In the genomic region with DNA sequence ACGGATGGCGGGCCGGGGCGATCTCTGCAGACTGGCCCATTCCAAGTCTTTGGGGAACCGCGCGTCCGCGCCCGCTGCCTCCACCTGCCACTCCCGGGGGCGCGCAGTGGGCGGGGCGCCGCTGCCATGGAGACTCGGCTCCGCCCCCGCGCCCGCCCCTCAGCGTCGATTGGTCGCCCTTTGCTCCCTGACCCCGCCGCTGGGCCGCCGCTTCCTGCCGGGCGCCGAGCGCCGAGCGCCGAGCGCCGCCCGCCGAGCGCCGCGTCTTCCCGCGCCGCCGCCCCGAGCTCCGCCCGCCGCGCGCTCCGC, we compare ENCODE assay signal across 8 mouse cellular contexts. TPM values are rescaled to one million over a fixed set of nuclear protein-coding genes. Genes with fewer than 3 reads are reported as not detected.
A peak's percentile ranks its signal among the peaks of the same experiment; 100 is the strongest.
DNase-seq lines count a peak whose midpoint lies in the region; ATAC-seq and TF ChIP-seq lines count a peak whose summit lies in the region.

A gene (plus strand): TSS at position 216 of the 309 bp plus-strand sequence.

- no peaks in the 10 kb centered on the region for H3K9me3 ChIP-seq in hindbrain, embryonic 11.5 days (ENCODE audit: control insufficient read depth, low read length)
- H3K9me3 ChIP-seq in lung, postnatal 0 days (ENCODE audit: low read length) = no peaks in the 10 kb centered on the region

- H3K36me3 ChIP-seq in hindbrain, embryonic 11.5 days (ENCODE audit: control insufficient read depth, insufficient read depth, low read length) = no peaks in the 10 kb centered on the region
- H3K36me3 ChIP-seq in lung, postnatal 0 days (ENCODE audit: insufficient read depth, low read length) = no peaks in the 10 kb centered on the region

- TF ChIP-seq EP300 in lung, postnatal 0 days (IDR thresholded peaks at IDR 0.05) = no peak

- peak; percentile 92 for DNase-seq in Muller cell, postnatal 12 days (ENCODE audit: inconsistent ontology term)
- DNase-seq in cerebellum, adult 8-10 months = peak; percentile 91
- peak; percentile 85 to 91 for DNase-seq in frontal cortex, postnatal 10 days (ENCODE audit: low spot score in 2 of 2)
- DNase-seq in hindbrain, embryonic 11.5 days (ENCODE audit: low spot score) = peak; percentile 95
- DNase-seq in layer of hippocampus, postnatal 10 days (ENCODE audit: low spot score in 2 of 2) = peak; percentile 87 to 94
- DNase-seq in lung, postnatal 0 days (ENCODE audit: low spot score) = peak; percentile 87
- DNase-seq in ovary, postnatal 14 days (ENCODE audit: low spot score) = peak; percentile 84
- DNase-seq in thymus, postnatal 10 days (ENCODE audit: low spot score in 2 of 2) = peak; percentile 86 to 95

- peak; percentile 77 for ATAC-seq in hindbrain, embryonic 11.5 days (ENCODE audit: low FRiP score)
- ATAC-seq in lung, postnatal 0 days = peak; percentile 92

- H3K9ac ChIP-seq in hindbrain, embryonic 11.5 days (ENCODE audit: low read depth, low read length) = peak within 1 kb of the TSS; percentile 90
- H3K9ac ChIP-seq in lung, postnatal 0 days (replicated peaks; ENCODE audit: low read depth) = peak within 1 kb of the TSS; percentile 68

- H3K27me3 ChIP-seq in hindbrain, embryonic 11.5 days (ENCODE audit: control insufficient read depth, insufficient read depth, low read length) = no peaks in the 10 kb centered on the region
- H3K27me3 ChIP-seq in lung, postnatal 0 days (replicated peaks; ENCODE audit: insufficient read depth, low read length) = no peaks in the 10 kb centered on the region

- H3K4me3 ChIP-seq in hindbrain, embryonic 11.5 days (ENCODE audit: low read depth, low read length) = peak within 1 kb of the TSS; percentile 97
- peak within 1 kb of the TSS; percentile 75 for H3K4me3 ChIP-seq in lung, postnatal 0 days (ENCODE audit: low read depth, low read length)

- 0% methylated on average over 25 of the region's 53 CpGs for WGBS in hindbrain, embryonic 11.5 days
- WGBS in lung, postnatal 0 days = under 1% methylated on average over 10 of the region's 53 CpGs

- H3K27ac ChIP-seq in hindbrain, embryonic 11.5 days (ENCODE audit: low read depth, low read length) = peak within 1 kb of the TSS; percentile 72
- H3K27ac ChIP-seq in lung, postnatal 0 days (ENCODE audit: low read length) = peak within 1 kb of the TSS; percentile 81

- peak within 1 kb of the TSS; percentile 98 for H3K4me2 ChIP-seq in hindbrain, embryonic 11.5 days (replicated peaks; ENCODE audit: low read depth, low read length)
- H3K4me2 ChIP-seq in lung, postnatal 0 days (replicated peaks; ENCODE audit: low read depth, low read length) = peak within 1 kb of the TSS; percentile 97

- no peak for TF ChIP-seq CTCF in lung, postnatal 0 days (IDR thresholded peaks at IDR 0.05)

- H3K4me1 ChIP-seq in hindbrain, embryonic 11.5 days (replicated peaks; ENCODE audit: control insufficient read depth, insufficient read depth, low read length) = 0 out of 2 replicates have a peak, but pooled peaks cover 6% of the 10 kb centered on the region
- H3K4me1 ChIP-seq in lung, postnatal 0 days (ENCODE audit: insufficient read depth, low read depth, low read length) = peaks cover 10% of the 10 kb centered on the region; the same call in 1 of the 2 replicates

RNA-seq across cellular contexts. Expression of the gene that starts here (rescaled TPM):
- 47.0 and 53.5 TPM in 2 replicates for polyA plus RNA-seq in hindbrain, embryonic 11.5 days (2014; fragmentation: Nextera tagmentation; extraction: Ambion mirVana)
- total RNA-seq in layer of hippocampus, postnatal 10 days (2021) = 10 to 100 TPM; 66.7 to 67.9 TPM
- polyA plus RNA-seq in lung, postnatal 0 days (2015; fragmentation: Nextera tagmentation; extraction: Ambion mirVana) = 54.3 and 66.2 TPM in 2 replicates

Comparison
In these comparisons a context has a peak if more than half of its experiments do, and no peak if none do; other contexts are left out.
1. Peak in every context shown above with its lines: DNase-seq, ATAC-seq, H3K4me3 ChIP-seq and H3K27ac ChIP-seq.